Mouse (Mus musculus) mouse trophoblast stem cell (cell line): ENCODE measurements around the gene Mfsd6.

ENCODE experiments used
- in situ Hi-C, 2 experiments: fragments of 300-500 bp; cut with MseI, MboI; formaldehyde crosslinking; loops; 2 replicates in 1 of 2; 3 replicates in 1 of 2; pipeline ENCODE4 v1.15.1; 2025

Gene Mfsd6

GRCm38 (mm10) chr1:52727056-52727900 is at the start of gene Mfsd6:
Gene Mfsd6 (minus strand): TSS chr1:52727462.
- in situ Hi-C loops = no loop called here

- in situ Hi-C loops = no loop called here
These were observed 38.2 kb upstream of the Mfsd6 start for GRCm38 (mm10) chr1:52765176-52766111.

- in situ Hi-C loops = no loop called here
These were observed 36.9 kb upstream of the Mfsd6 start for GRCm38 (mm10) chr1:52763894-52764809.

DNA sequence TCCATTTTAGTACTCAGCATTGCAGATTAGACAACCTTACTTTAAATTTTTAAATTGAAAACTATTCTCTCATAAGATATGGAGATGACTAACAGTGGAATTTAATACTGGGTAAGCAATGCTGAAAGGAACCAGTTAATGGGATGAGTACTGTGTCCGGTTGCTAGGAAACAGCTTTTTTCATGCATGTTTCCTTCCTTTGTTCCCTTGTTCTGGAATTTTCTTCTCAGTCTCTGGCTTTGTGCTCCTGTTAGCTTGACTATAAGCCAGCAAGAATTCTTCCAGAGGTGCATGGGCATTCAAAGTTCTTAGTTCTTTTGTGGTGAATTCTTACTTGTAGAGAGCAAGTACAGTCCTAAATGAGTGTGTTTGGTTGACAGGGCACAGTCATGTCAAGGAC is 30.9 kb upstream of the Mfsd6 start:
- in situ Hi-C loops = no loop called here

DNA sequence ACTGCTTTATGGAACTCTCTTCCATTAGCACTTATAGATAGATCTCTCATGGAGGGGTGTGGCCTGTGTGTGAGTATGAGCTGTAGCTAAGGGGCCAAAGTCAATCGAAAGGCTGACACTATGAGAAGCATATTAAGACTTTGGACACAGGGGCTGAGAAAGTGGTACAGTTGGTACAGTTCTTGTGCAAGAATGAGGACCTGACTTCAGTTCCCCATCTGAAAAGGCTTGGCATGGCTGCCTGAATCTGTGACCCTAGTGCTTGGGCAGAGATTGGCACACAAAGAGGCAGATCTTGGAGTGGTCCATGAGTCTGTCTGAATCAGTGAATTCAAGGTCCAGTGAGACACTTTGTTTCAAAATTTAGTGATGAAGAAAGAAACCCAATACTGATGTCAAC is 27.1 kb upstream of the Mfsd6 start:
- in situ Hi-C loops = no loop called here

- in situ Hi-C loops = no loop called here
These were observed 26.6 kb upstream of the Mfsd6 start for GRCm38 (mm10) chr1:52753828-52754227.

GRCm38 (mm10) chr1:52752706-52753105 is 25.4 kb upstream of the Mfsd6 start:
- in situ Hi-C loops = no loop called here

- in situ Hi-C loops = no loop called here
These were observed 24.4 kb upstream of the Mfsd6 start for GRCm38 (mm10) chr1:52751634-52752033.

DNA sequence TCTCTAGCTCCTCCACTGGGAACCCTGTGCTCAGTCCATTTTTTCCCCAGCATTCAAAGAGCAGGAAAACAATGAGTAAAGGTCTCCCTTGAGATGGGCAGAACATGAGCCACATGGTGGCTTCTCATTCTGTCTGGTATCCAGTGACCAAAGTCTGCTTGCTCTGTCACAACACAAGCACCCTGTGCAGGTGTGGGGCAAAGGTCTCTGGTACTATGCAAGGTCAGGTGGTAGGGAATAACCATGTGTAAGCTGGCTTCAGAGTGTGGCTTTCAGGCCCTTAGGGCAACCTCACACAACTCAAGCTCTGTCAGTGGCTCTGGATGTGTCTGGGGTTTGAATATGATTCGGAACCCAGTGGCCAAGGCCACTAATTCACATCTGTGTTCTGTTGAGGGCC is 22.7 kb upstream of the Mfsd6 start:
- in situ Hi-C loops = loop anchor here in 1 of 2 experiments (5.0 kb wide), 1 partner anchor 103 kb away; no protein-coding TSS in a partner anchor

GRCm38 (mm10) chr1:52748260-52748659 is 21.0 kb upstream of the Mfsd6 start:
- in situ Hi-C loops = loop anchor here in 1 of 2 experiments (5.0 kb wide), 1 partner anchor 101 kb away; no protein-coding TSS in a partner anchor

- in situ Hi-C loops = no loop called here
These were observed 15.3 kb upstream of the Mfsd6 start for GRCm38 (mm10) chr1:52742567-52742966.

- in situ Hi-C loops = no loop called here
These were observed 6.9 kb upstream of the Mfsd6 start for GRCm38 (mm10) chr1:52734208-52734607.

- in situ Hi-C loops = no loop called here
These were observed 3.0 kb upstream of the Mfsd6 start for GRCm38 (mm10) chr1:52730258-52730657.

- in situ Hi-C loops = no loop called here
These were observed 1.7 kb upstream of the Mfsd6 start for GRCm38 (mm10) chr1:52728857-52729489.

- in situ Hi-C loops = no loop called here
These were observed 749 bp downstream of the Mfsd6 start for GRCm38 (mm10) chr1:52726371-52727055.

- in situ Hi-C loops = no loop called here
These were observed 4.7 kb downstream of the Mfsd6 start for GRCm38 (mm10) chr1:52722586-52722985.

DNA sequence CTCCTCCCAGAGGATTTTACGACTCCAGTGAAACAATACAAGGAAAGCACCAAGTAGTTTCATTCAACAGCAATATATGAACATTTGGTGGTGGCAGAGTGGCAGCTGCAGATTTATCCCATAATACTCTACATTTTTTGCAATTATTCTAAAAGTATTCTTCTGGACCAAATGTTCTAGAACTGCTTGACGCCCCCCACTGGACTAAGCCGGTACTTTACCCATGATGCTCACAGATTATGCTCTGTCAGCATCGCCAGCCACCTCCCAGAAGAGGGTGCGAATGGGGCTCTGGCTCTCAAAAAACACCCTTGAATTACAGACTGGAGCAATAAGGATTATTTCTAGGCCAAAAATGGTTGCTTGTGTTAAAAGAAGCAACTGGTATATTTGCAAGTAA is 8.2 kb downstream of the Mfsd6 start:
- in situ Hi-C loops = no loop called here

GRCm38 (mm10) chr1:52718068-52718748 is 9.1 kb downstream of the Mfsd6 start:
- in situ Hi-C loops = no loop called here

DNA sequence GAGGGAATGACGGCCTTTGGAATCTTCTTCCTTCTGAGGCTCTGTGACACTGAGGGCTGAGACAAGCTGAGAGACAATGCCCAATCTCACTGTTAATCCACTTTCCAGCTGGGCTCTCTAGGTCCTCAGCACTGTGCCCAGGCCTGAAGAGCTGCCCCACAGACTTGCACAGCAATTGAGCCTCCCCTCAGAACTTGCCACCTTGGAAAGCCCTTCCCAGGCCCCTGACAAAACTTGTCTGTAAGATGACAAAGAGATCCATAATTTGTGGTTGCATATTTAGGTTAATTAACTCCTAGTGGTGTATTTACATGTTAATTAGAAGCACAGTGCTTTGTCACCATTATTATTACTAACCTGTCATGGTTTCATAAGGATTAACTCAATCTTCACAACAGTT is 12.8 kb downstream of the Mfsd6 start:
- in situ Hi-C loops = no loop called here

- in situ Hi-C loops = no loop called here
These were observed 13.2 kb downstream of the Mfsd6 start for GRCm38 (mm10) chr1:52714021-52714420.
